Mouse (Mus musculus): ENCODE data around the gene Ifi211.
"Not testable (repeated sequence)": the region's sequence is repeated elsewhere in the genome, so short reads cannot be mapped to it uniquely, and the experiment has no call there.

The Ifi211 gene

DNA sequence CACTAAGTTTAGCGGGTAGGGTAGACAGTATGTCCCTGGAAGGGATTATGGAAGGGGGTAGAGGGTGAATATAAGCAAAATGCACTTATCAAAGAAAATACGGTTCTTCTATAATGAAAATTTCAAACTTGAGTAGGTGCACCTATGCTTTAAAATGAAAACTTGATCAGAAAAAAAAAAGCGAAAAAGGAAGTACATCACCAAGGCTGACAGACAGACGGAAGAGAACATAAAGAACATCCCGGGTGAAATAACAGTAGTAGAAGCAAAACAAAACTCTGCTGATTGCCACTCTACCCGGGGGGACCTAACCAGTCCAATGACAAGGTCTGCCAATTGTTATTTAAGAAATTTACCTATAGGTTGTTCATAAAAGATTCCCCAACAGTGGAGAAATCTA, 34.6 kb downstream of the Ifi211 start:
- DNase-seq = not testable (repeated sequence)

DNA sequence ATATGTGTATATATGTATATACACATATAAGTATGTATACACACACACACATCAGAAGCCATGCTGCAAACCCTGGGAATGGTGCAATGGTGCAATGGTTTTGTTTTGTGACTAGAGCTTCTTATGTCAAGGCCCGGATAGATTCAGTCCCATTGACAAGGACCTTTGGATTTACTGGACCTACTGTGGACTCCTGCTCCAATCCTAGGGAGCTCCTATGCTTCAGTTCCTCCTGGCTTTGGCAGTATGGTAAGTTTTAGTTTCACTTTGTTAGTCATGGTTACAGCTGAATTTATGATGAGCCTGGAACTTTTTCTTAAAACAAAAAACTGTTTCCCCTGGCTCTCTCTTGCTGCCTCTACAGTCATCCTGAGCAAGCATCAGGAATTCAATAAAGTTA, 35.7 kb downstream of the Ifi211 start:
- DNase-seq = not testable (repeated sequence)

DNA sequence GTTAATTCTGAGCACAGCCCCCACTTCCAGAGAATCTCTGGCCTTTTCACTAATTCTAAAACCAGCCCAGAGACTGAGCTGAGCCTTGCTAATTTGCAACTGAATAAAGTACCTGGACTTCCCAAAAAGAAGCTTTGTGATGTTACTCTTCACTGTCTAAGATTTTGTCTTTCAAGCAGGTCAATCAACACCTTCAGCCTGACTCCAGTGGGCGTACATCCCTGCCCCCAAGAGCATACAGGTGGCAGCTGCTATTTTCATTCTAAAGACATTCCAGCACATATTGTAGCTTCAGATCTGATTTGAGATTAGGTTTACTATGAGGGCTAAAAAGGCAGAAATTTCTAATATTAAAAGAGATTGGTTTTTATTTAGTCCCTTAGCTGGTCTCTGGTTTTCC, 44.3 kb downstream of the Ifi211 start:
- DNase-seq = not testable (repeated sequence)

DNA sequence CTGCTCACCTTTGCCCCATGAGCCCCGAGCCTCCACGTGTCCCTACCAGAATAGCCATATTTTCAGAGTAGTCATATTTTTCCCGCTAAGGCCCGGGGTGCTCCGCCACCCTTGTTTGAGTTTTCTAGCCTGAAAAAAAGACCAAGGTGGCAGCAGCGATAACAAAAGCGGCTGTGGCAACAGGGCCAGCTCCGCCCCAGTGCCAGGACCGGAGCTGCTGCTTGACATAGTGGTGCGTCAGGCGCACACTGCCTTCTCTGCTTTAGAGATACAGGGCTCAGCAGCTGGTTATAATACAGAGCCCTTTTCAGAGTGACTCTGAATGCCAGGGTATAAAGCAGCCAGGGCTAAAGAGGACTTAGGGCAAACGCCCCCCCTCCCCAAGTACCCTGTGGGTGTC, 46.3 kb downstream of the Ifi211 start:
- DNase-seq = no peak

DNA sequence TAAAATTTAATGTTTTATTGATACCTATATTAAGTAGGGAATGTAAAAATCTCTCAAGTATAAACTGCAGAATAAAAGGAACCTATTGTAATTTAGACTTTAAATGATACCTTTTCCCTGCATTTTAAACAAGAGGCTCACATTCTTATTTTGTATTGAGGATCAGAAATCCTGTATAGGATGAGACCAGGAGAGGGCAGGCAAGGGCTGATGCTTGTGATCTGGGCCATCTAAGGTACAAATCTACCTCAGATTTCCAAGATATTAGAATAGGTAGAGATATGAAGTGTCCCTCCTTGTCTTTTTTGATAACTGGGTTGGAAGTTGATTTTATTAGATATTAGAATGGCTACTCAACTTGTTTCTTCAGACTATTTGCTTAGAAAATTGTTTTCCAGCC, 59.1 kb downstream of the Ifi211 start:
- not testable (repeated sequence) for DNase-seq

DNA sequence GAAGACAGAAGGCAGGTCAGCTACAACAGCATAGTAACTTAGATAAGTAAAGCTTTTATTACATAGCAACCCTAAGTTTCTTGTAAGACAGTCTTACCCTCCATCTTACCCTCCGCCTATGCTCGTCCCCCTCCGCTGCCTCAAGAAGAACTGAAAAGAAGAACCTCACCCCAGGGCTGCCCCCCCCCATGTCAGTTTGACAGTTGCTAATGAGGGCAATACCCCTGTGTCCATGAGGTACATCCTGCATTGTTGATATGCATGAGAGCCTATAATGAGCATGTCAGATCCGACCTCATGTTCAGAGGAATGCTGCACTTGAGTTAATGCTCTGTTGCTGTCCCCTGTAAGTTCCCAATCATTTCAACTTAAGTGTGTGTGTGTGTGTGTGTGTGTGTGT, 60.0 kb downstream of the Ifi211 start:
- DNase-seq = not testable (repeated sequence)

Measured in layer of hippocampus, adult 9-11 months (tissue).